Mouse (Mus musculus) CH12.LX (cell line): Measurements from ENCODE around the gene Drg2. TPM values are rescaled to one million over a fixed set of nuclear protein-coding genes. Genes with fewer than 3 reads are reported as not detected.

ENCODE experiments used
- DNase-seq: peaks from one replicate; pipeline ENCODE4 v3.0.0-alpha.2; 2013; ENCODE audit errors: extremely low read depth
- H3K27ac ChIP-seq: 2 replicates; pipeline ENCODE4 v1.5.1; 2012; ENCODE audit warnings: low read depth, mild to moderate bottlenecking, control low read depth, moderate library complexity; ENCODE audit not compliant: insufficient read depth
- H3K27me3 ChIP-seq: replicated peaks from 2 replicates; pipeline ENCODE3; 2012; ENCODE audit warnings: inconsistent platforms
- H3K36me3 ChIP-seq, 2 experiments: replicated peaks in 1 of 2; 2 replicates each; pipeline versions ENCODE3 to v1.6.1; 2012; ENCODE audit warnings: inconsistent platforms in 1 of 2, low read length in 1 of 2, mild to moderate bottlenecking in 1 of 2, mixed read lengths in 1 of 2, moderate library complexity in 1 of 2; ENCODE audit not compliant: control insufficient read depth in 1 of 2, insufficient read depth in 1 of 2
- H3K4me1 ChIP-seq, 2 experiments: 2 replicates each; pipeline ENCODE4 v1.6.1; 2012; ENCODE audit warnings: inconsistent platforms in 1 of 2, moderate library complexity in 1 of 2; ENCODE audit not compliant: insufficient read depth in 2 of 2, control insufficient read depth in 1 of 2
- H3K4me2 ChIP-seq: 2 replicates; pipeline ENCODE4 v1.6.1; 2012; ENCODE audit warnings: low read depth, mild to moderate bottlenecking, control low read depth; ENCODE audit not compliant: poor library complexity, insufficient read depth, severe bottlenecking
- H3K4me3 ChIP-seq, 3 experiments: fragments of 150-350 bp in 1 of 3; sonication (generic) in 1 of 3; replicated peaks in 1 of 3; 2 replicates each; pipeline versions ENCODE3 to v1.5.1; 2011 to 2012; ENCODE audit warnings: low read depth in 2 of 3, low read length in 2 of 3, mild to moderate bottlenecking in 2 of 3, moderate library complexity in 2 of 3, control low read depth in 1 of 3, improper control_type of control experiment in 1 of 3, inconsistent platforms in 1 of 3, mixed read lengths in 1 of 3; ENCODE audit not compliant: poor library complexity in 1 of 3
- H3K79me2 ChIP-seq: replicated peaks from 2 replicates; pipeline ENCODE4 v1.6.1; 2012; ENCODE audit warnings: mild to moderate bottlenecking, moderate library complexity; ENCODE audit not compliant: control insufficient read depth, poor library complexity, insufficient read depth, severe bottlenecking; ENCODE audit errors: extremely low read depth
- H3K9ac ChIP-seq: 2 replicates; pipeline ENCODE4 v1.6.1; 2012; ENCODE audit warnings: low read depth, mild to moderate bottlenecking, control low read depth, moderate library complexity; ENCODE audit not compliant: insufficient read depth
- H3K9me3 ChIP-seq: replicated peaks from 2 replicates; pipeline ENCODE3; 2012; ENCODE audit warnings: low read length, inconsistent platforms, mixed read lengths
- BHLHE40 ChIP-seq: IDR thresholded peaks from 2 replicates; pipeline ENCODE4 v1.6.1; 2011; ENCODE audit warnings: mild to moderate bottlenecking, low read depth, low read length, improper control_type of control experiment
- CHD2 ChIP-seq: IDR thresholded peaks from 2 replicates; pipeline ENCODE4 v1.6.1; 2011; ENCODE audit warnings: low read length, improper control_type of control experiment
- CTCF ChIP-seq, 2 experiments: IDR thresholded peaks in 1 of 2; conservative IDR thresholded peaks in 1 of 2; 2 replicates each; pipeline ENCODE4 v1.5.1; 2011 to 2012; ENCODE audit warnings: low read depth in 2 of 2, low read length in 2 of 2, improper control_type of control experiment in 1 of 2, inconsistent platforms in 1 of 2, mild to moderate bottlenecking in 1 of 2, moderate library complexity in 1 of 2
- E2F4 ChIP-seq: IDR thresholded peaks from 2 replicates; pipeline ENCODE4 v1.6.1; 2011; ENCODE audit warnings: low read depth, low read length, improper control_type of control experiment; ENCODE audit not compliant: insufficient replicate concordance
- ELF1 ChIP-seq: IDR thresholded peaks from 2 replicates; pipeline ENCODE4 v1.6.1; 2014; ENCODE audit warnings: low read depth, mild to moderate bottlenecking, inconsistent platforms, low read length, improper control_type of control experiment
- ETS1 ChIP-seq: conservative IDR thresholded peaks from 2 replicates; pipeline ENCODE4 v1.6.1; 2012; ENCODE audit warnings: low read depth, mild to moderate bottlenecking, inconsistent platforms, low read length, improper control_type of control experiment, moderate library complexity
- IRF4 ChIP-seq: IDR thresholded peaks from 2 replicates; pipeline ENCODE4 v1.6.1; 2014; ENCODE audit warnings: low read depth, mild to moderate bottlenecking, inconsistent platforms, low read length, improper control_type of control experiment
- JUN ChIP-seq: IDR thresholded peaks from 2 replicates; pipeline ENCODE4 v1.6.1; 2011; ENCODE audit warnings: low read depth, mild to moderate bottlenecking, low read length, improper control_type of control experiment, moderate library complexity; ENCODE audit not compliant: insufficient read depth
- MAFK ChIP-seq: IDR thresholded peaks from 2 replicates; pipeline ENCODE4 v1.6.1; 2011; ENCODE audit warnings: low read length, improper control_type of control experiment; ENCODE audit not compliant: insufficient replicate concordance
- MAZ ChIP-seq: IDR thresholded peaks from 2 replicates; pipeline ENCODE4 v1.6.1; 2012; ENCODE audit warnings: low read depth, mild to moderate bottlenecking, inconsistent platforms, low read length, improper control_type of control experiment, moderate library complexity
- NRF1 ChIP-seq: IDR thresholded peaks from 2 replicates; pipeline ENCODE4 v1.6.1; 2014; ENCODE audit warnings: low read depth, mild to moderate bottlenecking, inconsistent platforms, low read length, improper control_type of control experiment, moderate library complexity
- PAX5 ChIP-seq: IDR thresholded peaks from 2 replicates; pipeline ENCODE4 v1.6.1; 2012; ENCODE audit warnings: low read length, inconsistent platforms, mixed read lengths
- RAD21 ChIP-seq: IDR thresholded peaks from 2 replicates; pipeline ENCODE4 v1.6.1; 2011; ENCODE audit warnings: low read depth, mild to moderate bottlenecking, low read length, improper control_type of control experiment, moderate library complexity
- SMC3 ChIP-seq: IDR thresholded peaks from 2 replicates; pipeline ENCODE4 v1.6.1; 2011; ENCODE audit warnings: low read depth, low read length, improper control_type of control experiment
- TCF12 ChIP-seq: IDR thresholded peaks from 2 replicates; pipeline ENCODE4 v1.6.1; 2014; ENCODE audit warnings: low read depth, mild to moderate bottlenecking, inconsistent platforms, low read length, improper control_type of control experiment
- UBTF ChIP-seq: IDR thresholded peaks from 2 replicates; pipeline ENCODE4 v1.6.1; 2012; ENCODE audit warnings: low read depth, mild to moderate bottlenecking, inconsistent platforms, low read length, improper control_type of control experiment, moderate library complexity
- USF1 ChIP-seq: IDR thresholded peaks from 2 replicates; pipeline ENCODE4 v1.6.1; 2014; ENCODE audit warnings: low read depth, mild to moderate bottlenecking, inconsistent platforms, low read length, improper control_type of control experiment
- ZKSCAN1 ChIP-seq: IDR thresholded peaks from 2 replicates; pipeline ENCODE4 v1.6.1; 2012; ENCODE audit warnings: low read depth, inconsistent platforms, low read length, improper control_type of control experiment, borderline replicate concordance
- dilution Hi-C: fragments of 300-500 bp; cut with MboI; formaldehyde crosslinking; loops from 2 replicates; pipeline ENCODE4 v1.14.3; 2020; ENCODE audit warnings: low sequenced_read_pairs; ENCODE audit not compliant: extremely low pct_unique_long_range_greater_than_20kb, extremely low pct_ligation_motif_present
- in situ Hi-C: fragments of 300-500 bp; cut with MboI; formaldehyde crosslinking; loops from 3 replicates; pipeline ENCODE4 v1.14.3; 2019; ENCODE audit warnings: low sequenced_read_pairs, low pct_ligation_motif_present, low pct_unique_long_range_greater_than_20kb, mixed read lengths
- polyA plus RNA-seq: library from polyadenylated mRNA; unstranded; fragments of >175 nt; gene quantifications from 2 replicates; pipeline ENCODE4 v1.2.1, GENCODE M21; 2012; ENCODE audit warnings: low read depth; ENCODE audit not compliant: insufficient read length
- total RNA-seq, 2 experiments: library from RNA; depleted of rRNA; stranded (reverse); fragments of 300-350 nt in 1 of 2; fragments of >200 nt in 1 of 2; gene quantifications; 2 replicates each; pipeline ENCODE4 v1.2.3; 2012 to 2014

Drg2 gene
- total and polyA plus RNA-seq, 3 experiments, result 115 to 155 (median 135) TPM

DNA sequence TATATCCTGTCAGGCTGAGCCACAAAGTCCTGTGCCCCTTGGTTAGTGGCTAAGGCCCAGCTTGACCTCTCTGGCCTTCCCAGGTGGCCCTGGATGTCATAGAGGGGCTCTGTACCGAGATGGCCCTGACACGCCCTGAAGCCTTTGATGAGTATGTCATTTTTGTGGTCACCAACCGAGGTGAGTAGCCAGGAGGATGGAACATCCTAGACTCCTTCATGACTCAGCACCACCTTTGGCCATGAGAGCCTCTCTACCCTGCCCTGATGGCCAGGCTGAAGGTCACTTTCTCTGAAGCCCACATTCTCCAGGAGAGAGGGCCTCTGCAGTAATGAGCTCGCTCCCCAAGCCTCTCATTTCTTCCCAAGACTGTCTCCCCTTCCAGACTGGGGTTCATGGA, 63.9 kb downstream of the Drg2 start:
- in situ Hi-C loops (no loop called here), dilution Hi-C loops (no loop called here)
- no peak overlapping the region for H3K4me3 ChIP-seq
- no peak for DNase-seq
- TF ChIP-seq PAX5, result no peak
- no peak for TF ChIP-seq CTCF (conservative IDR thresholded peaks at IDR 0.05 in 1 of 2, IDR thresholded peaks at IDR 0.05 in 1 of 2; ENCODE audit: low read depth in 2 of 2, low read length in 2 of 2)
- TF ChIP-seq SMC3, result no peak
- no peak for TF ChIP-seq TCF12
- no peak for TF ChIP-seq JUN
- TF ChIP-seq BHLHE40, result no peak
- TF ChIP-seq IRF4, result no peak
- no peak for TF ChIP-seq CHD2
- no peak for TF ChIP-seq ELF1
- no peak for TF ChIP-seq ZKSCAN1
- TF ChIP-seq NRF1, result no peak
- TF ChIP-seq UBTF, result no peak
- no peak for TF ChIP-seq E2F4
- no peak for TF ChIP-seq MAFK
- TF ChIP-seq USF1, result no peak
- TF ChIP-seq RAD21, result no peak
- no peak for TF ChIP-seq ETS1
- no peak for TF ChIP-seq MAZ
- H3K4me1 ChIP-seq, result no peaks in the 10 kb centered on the region
- H3K36me3 ChIP-seq, result no peaks in the 10 kb centered on the region
- H3K4me2 ChIP-seq, result no peak overlapping the region
- H3K9me3 ChIP-seq, result peaks cover 7% of the 10 kb centered on the region
- H3K79me2 ChIP-seq, result no peaks in the 10 kb centered on the region
- H3K27me3 ChIP-seq, result peaks cover 41% of the 10 kb centered on the region
- no peak overlapping the region for H3K9ac ChIP-seq
- H3K27ac ChIP-seq, result no peak overlapping the region

Other genes with a start within 250 kb of the Drg2 start
- gene Srebf1, start 232.0 kb upstream of the Drg2 start, total RNA-seq (2012; rRNA removed), result 126 and 129 TPM in 2 replicates
- gene Srebf1, start 232.0 kb upstream of the Drg2 start, total RNA-seq (2014; rRNA removed), result 68.7 and 69.8 TPM in 2 replicates
- 120 and 142 TPM in 2 replicates for gene Srebf1, start 232.0 kb upstream of the Drg2 start, polyA plus RNA-seq
- 7.5 and 10.4 TPM in 2 replicates for gene Tom1l2, start 101.7 kb upstream of the Drg2 start, total RNA-seq (2012; rRNA removed)
- 3.5 and 4.8 TPM in 2 replicates for gene Tom1l2, start 101.7 kb upstream of the Drg2 start, total RNA-seq (2014; rRNA removed)
- gene Tom1l2, start 101.7 kb upstream of the Drg2 start, polyA plus RNA-seq, result 8.7 and 10.4 TPM in 2 replicates
- 2.2 and 3.9 TPM in 2 replicates for gene Drc3, start 101.3 kb upstream of the Drg2 start, total RNA-seq (2012; rRNA removed)
- 1.7 and 1.9 TPM in 2 replicates for gene Drc3, start 101.3 kb upstream of the Drg2 start, total RNA-seq (2014; rRNA removed)
- 0.93 and 1.4 TPM in 2 replicates for gene Drc3, start 101.3 kb upstream of the Drg2 start, polyA plus RNA-seq
- gene Gid4, start 37.4 kb upstream of the Drg2 start, total RNA-seq (2012; rRNA removed), result 18.9 and 23.4 TPM in 2 replicates
- 17.0 and 17.3 TPM in 2 replicates for gene Gid4, start 37.4 kb upstream of the Drg2 start, total RNA-seq (2014; rRNA removed)
- gene Gid4, start 37.4 kb upstream of the Drg2 start, polyA plus RNA-seq, result 14.9 and 17.0 TPM in 2 replicates
- 47.8 and 62.4 TPM in 2 replicates for gene Atpaf2, start 36.1 kb upstream of the Drg2 start, total RNA-seq (2012; rRNA removed)
- gene Atpaf2, start 36.1 kb upstream of the Drg2 start, total RNA-seq (2014; rRNA removed), result 72.6 and 79.2 TPM in 2 replicates
- gene Atpaf2, start 36.1 kb upstream of the Drg2 start, polyA plus RNA-seq, result 56.9 and 78.6 TPM in 2 replicates
- gene Myo15, start 14.7 kb downstream of the Drg2 start, total RNA-seq (2012; rRNA removed), result 0.04 and 0.08 TPM in 2 replicates
- gene Myo15, start 14.7 kb downstream of the Drg2 start, total RNA-seq (2014; rRNA removed), result 0.01 TPM in 1 of 2 replicates, not detected in the other
- gene Myo15, start 14.7 kb downstream of the Drg2 start, polyA plus RNA-seq, result 0.10 and 0.13 TPM in 2 replicates
- gene Alkbh5, start 81.8 kb downstream of the Drg2 start, total RNA-seq (2012; rRNA removed), result 40.5 and 55.0 TPM in 2 replicates
- gene Alkbh5, start 81.8 kb downstream of the Drg2 start, total RNA-seq (2014; rRNA removed), result 37.2 and 42.7 TPM in 2 replicates
- gene Alkbh5, start 81.8 kb downstream of the Drg2 start, polyA plus RNA-seq, result 33.8 and 39.6 TPM in 2 replicates
- 9.9 and 11.1 TPM in 2 replicates for gene Llgl1, start 245.1 kb downstream of the Drg2 start, total RNA-seq (2012; rRNA removed)
- gene Llgl1, start 245.1 kb downstream of the Drg2 start, total RNA-seq (2014; rRNA removed), result 6.8 and 7.5 TPM in 2 replicates
- gene Llgl1, start 245.1 kb downstream of the Drg2 start, polyA plus RNA-seq, result 8.8 and 9.8 TPM in 2 replicates